Mouse (Mus musculus): ENCODE results near the gene Trp53tg5.

- TF ChIP-seq CTCF (IDR thresholded peaks at IDR 0.05; ENCODE audit: low read depth) (no peak), EP300 (IDR thresholded peaks at IDR 0.05; ENCODE audit: low read depth) (no peak)
Measured at GRCm38 (mm10) chr2:164434681-164435080, 38.8 kb downstream of the Trp53tg5 start.

All from heart, postnatal 0 days (tissue).